Mouse (Mus musculus) adrenal gland, adult (tissue): ENCODE measurements around the gene Emx1.
A peak's percentile ranks its signal among the peaks of the same experiment; 100 is the strongest.
"Not testable (repeated sequence)": the region's sequence is repeated elsewhere in the genome, so short reads cannot be mapped to it uniquely, and the experiment has no call there.

Experiments used
- DNase-seq, 2 experiments: peaks; one replicate each; pipeline ENCODE4 v3.0.0; 2022 to 2023; ENCODE audit warnings: low spot score in 1 of 2; ENCODE audit not compliant: inconsistent age in 2 of 2

The Emx1 gene

DNA sequence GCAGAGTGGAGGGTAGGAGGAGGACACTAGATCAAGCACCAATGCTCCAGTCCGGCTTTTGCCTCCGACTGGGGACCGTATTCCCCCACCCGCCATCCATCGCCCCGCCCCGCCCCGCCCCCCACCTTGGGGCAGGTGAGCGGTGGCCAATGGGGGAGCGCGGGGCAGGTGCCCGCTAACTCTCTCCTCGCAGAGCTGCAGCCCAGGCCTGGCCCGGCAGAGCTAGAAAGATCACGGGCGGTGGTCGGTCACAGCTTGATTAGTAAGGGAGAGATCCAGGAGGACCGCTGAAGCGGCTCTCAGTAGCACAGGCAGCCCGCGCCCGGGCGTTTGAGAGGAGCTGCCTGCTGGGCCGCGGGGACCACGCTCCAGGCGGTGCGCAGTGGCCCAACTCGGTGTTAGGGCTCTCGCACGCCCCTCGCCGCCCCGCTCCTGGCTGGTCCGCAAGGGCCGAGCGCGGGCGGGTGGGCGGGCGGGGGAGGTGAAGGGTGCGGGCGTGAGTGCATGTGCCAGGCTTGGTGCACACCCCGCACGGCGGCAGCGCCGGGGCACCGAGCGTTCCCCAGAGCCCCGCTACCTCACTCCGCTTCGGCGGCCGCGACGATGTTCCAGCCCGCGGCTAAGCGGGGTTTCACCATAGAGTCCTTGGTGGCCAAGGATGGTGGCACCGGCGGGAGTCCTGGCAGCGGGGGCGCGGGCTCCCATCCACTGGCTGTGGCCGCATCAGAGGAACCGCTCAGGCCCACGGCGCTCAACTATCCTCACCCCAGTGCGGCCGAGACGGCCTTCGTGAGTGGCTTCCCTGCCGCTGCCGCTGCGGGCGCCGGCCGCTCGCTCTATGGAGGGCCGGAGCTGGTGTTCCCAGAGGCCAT, at the start of gene Emx1:
Emx1 (plus strand) TSS at position 99 of the 872 bp plus-strand sequence.
- DNase-seq: peak in 1 of 2 experiments; percentile 66

DNA sequence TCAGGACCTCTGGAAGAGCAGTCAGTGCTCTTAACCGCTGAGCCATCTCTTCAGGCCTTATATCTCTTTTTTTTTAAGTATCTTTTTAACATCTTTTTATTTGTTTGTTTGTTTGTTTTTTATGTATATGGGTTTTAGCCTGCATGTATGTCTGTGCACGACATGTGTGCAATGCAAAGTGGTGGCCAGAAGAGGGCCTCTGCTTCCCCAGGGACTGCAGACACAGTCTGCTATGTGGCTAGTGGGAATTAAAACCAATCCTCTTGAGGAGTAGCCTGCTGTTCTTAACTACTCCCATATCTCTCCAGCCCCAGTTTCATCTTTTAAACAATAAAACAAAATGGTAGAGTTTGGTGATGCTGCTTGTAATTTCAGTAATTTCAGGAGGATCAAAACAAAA, 47.7 kb upstream of the Emx1 start:
- DNase-seq: peak in 1 of 2 experiments; percentile 17

DNA sequence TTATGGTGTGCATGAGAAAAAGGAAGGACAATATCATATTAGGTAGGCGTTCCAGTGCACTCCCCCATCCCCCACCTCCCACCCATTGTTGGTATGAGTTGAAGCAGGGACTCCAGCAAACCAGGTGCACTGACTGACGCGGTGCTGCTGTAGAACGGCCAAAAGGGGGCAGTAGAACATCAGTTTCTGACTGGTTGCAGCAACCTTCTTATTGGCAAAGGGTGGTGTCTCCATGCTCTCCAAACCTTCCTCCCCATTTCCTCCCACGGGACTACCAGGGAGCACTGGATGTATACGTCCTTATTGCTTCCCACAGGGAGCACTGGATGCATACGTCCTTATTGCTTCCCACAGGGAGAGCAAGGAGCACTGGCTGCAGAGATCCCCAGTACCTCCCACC, 46.2 kb upstream of the Emx1 start:
- peak; percentile 54 to 85 for DNase-seq

DNA sequence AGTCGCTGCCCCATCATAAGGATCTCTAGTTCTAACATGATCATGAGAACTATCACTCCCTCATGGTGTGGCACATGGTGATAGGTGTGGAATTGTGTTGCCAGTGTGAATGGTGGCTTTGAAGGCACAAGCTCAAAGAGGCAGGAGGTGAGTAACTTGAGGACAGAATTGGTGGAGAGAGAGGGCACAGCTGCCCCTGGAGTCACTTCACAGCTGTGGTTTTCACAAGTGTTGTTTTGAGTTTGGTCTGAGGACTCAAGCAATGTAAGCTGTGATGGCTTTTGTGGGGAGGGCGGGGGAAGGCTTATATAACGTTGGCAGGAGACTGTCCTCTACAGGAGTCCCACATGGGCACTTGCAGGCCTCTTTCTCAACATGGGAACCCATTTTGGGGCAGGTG, 42.8 kb upstream of the Emx1 start:
- no peak for DNase-seq

DNA sequence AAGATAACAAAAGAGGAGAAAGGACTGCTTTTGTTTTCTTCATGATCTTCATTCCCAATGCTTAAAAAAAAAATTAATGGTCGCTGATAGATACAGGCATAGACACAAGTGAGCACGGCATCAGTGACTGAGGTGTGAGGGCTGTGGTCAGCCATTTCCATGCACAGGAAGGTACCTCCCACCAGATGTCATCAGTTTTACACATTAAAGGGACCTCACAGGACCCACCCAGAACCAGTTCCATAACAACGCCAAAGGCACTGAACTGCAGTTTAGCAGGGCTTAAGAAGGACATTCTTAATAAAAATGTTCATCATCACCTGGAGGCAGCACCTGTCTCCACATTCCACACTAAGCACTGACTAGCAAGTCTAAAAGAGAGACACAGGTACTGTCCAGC, 39.6 kb upstream of the Emx1 start:
- no peak for DNase-seq

DNA sequence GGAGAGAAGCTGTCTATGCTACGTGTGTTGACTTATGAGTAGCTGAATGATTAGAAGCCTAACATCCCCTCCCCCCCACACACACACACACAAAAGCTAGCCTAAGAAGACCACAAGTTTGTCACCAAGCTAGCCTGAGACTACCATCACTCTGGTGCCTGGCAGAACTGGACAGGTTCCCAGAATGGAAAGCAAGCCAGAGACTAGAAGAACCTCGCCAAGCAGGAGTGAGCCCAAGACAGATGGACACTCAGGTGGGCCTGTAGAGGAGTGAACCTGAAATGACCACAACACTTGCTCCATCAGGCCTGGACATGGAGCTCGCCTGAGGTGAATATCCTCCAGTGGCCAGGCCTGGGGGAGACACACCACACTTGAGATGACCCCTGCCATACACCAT, 36.9 kb upstream of the Emx1 start:
- no peak for DNase-seq

DNA sequence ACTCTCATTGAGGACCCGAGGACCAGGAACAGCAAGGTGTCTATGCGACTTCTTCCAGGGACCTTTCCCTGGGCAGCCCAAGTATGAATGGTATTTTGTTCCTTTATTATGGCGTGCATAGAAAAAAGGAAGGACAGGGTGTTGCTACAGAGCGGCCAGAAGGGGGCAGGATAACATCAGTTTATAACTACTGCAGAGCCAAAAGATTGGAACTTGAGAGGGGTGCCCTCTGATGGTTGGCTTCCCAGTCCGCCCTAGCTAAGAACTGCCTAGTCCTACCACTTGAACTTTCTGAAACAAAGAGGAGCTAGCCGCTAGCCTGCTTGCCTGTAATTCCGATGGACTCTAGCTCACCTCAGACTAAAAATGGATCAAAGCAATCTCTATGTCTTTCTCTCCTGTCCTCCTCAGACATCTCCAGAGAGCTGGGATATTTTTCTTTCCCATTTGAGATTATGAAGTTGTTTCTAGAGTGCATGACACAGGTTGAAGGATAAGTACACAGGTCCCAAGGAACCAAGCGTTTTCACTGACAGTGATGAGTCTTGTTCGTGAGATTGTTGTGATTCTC, 33.2 kb upstream of the Emx1 start:
- DNase-seq: peak; percentile 76 to 90

DNA sequence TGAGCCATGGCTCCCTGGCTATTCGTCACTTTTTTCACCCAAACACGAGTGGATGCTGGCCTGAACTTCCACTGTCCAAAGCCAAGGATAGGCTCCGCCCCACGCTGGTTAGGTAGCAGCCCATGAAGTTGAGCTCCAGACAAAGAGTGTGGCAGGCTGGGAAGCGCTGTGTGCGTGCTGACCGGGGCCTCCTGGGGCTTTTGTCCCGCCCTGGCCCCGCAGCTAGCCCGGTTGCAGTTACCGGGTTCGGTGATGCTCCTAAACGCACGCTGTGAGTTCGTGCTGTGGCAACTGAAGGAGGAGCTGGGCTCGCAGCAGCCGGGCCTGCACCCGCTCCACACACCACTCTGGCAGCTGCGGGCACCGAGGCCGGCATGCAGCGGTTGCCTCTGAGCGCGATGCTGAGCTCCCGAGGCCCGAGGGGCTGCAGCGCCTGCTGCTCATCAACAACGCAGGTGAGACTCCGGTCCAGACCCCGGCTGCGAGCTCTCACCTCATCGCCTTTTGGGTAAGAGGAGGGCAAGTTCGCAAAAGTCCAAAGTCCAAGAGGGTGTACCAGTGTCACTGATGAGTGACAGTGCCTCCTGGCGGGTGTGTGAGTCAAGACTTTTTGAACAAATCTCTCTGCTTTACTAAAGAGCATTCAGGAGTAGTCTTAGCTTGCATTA, 32.2 kb upstream of the Emx1 start:
- peak; percentile 42 to 82 for DNase-seq

DNA sequence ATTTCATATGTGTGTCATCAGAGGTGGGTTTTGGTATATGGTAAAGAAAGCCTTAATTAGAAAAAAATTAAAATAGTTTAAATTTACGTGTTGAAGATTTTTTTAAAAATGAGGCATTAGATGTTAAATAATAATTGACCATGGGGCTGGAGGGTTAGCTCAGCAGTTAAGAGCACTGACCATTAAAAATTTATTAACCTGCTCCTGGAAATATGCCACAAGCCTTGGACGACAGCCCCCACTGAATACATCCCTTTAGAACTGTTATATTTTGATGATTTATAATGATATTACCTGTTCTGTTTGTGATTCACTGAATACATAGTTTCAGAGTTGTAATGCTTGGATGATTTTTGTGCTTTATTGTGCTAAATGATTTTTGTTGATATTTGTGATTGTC, 30.7 kb upstream of the Emx1 start:
- not testable (repeated sequence) for DNase-seq

DNA sequence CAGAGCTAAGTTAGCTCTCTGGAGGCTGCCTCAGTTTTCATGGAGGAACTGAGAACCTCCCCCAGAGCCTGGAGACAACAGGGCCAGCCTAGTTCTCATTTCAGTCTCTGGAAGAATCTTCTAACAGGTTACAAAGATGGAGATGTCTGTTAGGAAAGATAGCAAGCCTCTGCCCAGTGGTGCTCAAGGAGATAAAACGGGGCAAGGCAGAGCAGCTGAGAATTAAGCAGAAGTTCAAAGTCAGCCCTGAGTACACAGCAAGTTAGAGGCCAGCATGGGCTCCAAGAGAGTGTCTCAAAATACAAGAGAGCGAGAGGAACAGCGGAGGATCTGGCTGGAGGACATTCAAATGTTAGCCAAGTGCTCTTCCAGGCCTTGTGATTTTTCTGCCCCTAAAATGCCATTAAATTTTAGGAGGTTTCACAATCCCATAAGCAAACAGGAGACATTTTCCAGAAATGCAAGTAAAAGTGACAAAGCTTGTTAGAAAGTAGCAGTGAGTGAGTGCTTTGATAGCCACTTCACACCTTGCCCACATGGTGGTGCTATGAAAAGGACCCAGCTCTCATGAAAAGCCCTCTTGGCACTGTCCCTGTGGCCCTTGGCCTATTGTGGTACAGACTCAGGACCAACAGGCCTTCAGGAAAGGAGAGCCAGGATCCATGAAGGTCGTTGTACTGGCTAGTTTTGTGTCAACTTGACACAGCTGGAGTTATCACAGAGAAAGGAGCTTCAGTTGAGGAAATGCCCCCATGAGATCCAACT, 29.0 kb upstream of the Emx1 start:
- peak in 1 of 2 experiments; percentile 36 for DNase-seq

DNA sequence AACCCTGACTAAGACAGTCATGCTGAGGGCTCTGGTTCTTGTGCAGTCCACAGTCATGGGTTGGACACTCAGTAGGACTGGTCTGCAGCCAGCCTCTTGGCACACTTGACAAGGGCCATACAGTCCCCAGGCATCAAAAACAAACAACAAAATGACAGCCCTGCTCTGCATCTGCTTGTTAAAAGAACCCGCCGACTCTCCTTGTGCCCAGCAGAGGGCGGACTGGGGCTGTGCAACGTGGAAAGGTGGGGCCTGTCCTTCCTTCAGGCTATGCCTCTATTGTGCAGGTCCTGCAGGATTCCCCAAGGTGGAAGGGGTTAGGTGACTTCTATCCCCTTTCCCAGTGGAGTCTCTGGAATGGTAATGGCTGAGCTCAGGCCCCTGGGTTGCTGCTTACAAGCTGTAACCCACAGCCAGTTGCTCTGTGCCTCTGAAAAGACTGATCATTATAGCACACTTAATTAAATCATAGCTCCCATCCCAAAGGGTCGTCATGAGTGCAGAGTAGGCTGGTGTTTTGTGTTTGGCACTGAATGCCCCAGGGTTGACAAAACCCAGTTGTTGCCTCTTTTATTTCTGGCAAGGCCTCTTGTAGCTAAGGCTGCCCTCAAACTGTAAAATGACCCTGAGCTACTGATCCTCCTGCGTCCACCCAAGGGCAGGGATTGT, 28.0 kb upstream of the Emx1 start:
- peak; percentile 51 to 78 for DNase-seq

DNA sequence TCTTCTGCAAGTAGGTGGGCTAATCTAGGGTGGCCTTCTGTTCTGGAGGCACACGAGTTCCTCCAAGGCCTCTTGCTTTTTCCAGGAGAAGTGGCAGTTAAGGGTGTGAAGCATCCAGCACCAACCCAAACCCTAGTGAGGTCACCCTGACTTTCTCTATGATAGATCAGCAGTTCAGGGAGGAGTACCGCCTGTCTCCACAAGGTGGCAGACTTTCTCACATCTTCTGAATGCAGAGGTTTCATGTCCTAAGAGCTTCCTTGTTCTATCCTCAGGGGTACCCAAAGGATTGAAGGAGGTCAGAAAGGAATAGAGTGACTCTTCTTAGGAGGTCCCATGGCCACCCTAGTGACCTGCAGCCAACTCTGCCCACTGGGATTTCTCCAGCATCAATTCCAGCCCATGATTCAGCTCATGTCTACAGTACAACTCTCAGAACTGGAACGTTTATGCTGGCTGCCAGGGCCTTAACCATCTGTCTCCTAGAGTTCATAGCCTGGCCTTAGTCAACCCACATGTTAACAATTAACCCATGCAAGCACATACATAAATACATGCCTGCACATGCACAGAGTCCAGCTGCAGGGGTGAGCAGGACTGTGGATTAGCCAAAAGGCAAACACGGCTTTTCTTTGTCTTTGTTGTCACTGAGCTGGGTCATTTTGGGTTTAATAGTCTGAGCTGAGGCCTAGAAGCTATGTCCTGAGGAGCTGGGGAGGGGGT, 26.9 kb upstream of the Emx1 start:
- DNase-seq: peak; percentile 62 to 91

DNA sequence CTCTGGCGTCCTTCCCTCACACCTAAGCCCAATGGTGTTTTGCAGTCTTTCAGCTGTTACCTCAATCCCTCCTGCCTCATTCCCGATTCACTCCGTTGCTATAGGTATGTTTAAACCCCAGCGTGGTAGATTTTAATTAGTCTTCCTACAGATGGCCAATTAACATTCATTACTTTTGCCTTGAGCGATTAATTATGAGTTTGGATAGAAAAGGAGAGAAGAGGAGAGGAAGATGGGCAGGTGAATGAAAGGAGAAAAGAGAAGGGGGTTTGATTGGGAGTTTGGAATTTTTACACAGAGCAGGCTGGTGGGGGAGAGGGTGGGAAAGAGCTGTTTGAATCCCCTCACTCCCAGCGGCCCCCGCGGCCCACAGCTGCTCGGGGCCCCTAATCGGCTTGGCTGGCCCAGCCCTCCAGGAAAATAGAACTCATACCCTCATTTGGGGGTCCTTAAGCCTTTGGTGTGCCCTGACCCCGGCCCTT, 21.8 kb upstream of the Emx1 start:
- DNase-seq: no peak

DNA sequence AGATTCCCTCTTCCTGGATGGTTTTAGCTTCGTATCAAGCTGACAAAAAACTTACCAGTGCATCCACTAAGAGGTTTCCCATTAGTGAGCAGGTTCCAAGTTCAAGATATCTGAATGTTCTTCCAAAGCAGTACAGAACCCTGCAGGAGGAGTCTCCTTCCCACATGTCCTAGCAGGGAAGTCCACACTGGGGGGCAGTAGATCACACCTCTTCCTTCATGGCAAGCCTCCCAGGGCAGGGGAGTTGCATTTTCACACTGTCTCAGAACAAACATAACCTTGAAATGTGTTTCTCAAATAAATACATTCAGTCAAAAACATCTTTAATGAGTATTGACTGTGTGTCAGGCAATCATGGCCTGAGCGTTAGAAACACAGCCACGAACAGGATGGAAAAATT, 7.7 kb upstream of the Emx1 start:
- no peak for DNase-seq

DNA sequence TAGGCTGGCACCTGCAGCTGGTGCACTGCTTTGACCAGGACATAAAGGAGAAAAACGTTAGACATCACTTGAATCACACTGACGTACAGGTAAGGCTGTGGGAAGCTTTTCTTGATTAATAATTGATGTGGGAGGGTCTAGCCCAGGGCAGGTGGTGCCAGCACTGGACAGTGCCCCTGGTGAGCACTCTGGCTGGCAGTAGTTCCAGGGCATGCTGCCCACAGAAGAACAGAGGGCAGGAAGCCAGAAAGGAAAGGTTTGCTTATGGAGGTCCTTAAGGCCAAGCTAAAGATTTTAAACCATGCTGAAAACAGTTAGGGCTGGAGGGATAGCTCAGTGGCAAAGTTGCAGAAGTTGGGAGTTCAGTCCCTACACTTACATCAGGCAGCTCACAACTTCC, 7.2 kb upstream of the Emx1 start:
- DNase-seq: no peak

DNA sequence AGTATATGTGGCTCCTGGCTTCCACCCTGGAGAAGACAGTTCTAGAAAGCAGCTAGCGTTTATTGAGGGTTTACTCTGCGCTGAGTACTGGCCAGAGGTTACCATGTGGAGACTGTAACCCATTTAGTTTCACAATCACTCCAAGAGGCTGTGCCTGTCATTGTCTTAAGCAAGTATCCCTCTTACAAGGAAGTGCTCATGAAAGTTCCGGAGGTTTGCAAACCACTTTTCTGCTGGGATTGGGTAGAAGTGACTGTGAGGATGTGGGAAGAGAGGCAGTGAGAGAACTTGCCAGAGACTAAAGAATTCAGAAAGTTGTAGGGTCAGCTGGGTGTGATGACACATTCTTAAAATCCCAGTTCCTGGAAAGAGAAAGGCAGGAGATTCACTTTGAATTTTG, 3.3 kb upstream of the Emx1 start:
- DNase-seq: no peak

DNA sequence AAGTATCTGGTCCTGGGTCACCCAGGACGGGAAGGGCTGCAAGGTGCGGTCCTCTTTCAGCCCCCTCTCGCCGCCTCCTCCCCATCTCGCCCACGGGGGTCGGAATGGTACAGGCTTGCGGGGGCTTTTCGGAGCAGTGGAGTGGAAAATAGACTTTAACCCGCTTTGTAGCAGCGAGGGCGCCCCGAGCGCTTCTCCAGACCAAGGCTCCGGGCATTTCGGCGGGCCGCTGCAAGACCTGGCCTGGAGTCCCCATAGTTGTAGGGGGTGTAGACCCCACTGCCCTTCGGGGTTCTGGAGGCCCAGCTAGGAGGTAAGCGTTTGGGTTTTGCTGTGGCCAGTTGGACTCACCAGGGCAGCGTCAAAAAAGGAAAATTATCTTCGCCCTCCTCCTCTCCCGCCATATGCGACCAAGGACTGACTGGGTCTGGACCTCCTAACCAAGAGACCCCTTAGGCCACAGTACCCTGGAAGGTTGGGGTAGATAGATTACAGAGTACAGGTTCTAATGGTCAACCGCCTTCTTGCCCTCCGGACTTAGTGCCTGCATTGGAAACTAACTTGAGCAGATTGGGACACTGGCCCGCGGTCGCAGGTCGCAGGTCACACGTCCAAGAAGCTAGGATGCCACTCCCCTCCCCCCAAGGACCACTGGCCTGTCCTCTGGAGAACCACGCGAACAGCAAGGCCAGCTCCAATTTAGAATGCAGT, 1.1 kb upstream of the Emx1 start:
- DNase-seq: peak in 1 of 2 experiments; percentile 29

DNA sequence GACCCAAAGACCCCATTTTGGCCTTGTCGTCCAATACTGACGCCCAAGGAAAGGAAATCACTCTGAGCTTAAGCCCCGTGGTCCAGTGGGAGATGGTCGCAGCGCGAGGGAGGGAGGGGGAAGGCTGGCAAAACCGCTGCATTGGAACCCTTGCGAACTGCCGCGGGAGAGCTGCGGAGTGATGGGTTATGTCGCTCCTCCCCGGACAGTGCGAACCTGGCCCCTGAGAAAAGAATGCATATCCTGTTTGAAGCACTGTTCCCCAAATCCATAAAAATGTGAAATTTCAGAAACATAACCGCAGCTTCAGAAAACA, 536 bp upstream of the Emx1 start:
- DNase-seq: no peak

DNA sequence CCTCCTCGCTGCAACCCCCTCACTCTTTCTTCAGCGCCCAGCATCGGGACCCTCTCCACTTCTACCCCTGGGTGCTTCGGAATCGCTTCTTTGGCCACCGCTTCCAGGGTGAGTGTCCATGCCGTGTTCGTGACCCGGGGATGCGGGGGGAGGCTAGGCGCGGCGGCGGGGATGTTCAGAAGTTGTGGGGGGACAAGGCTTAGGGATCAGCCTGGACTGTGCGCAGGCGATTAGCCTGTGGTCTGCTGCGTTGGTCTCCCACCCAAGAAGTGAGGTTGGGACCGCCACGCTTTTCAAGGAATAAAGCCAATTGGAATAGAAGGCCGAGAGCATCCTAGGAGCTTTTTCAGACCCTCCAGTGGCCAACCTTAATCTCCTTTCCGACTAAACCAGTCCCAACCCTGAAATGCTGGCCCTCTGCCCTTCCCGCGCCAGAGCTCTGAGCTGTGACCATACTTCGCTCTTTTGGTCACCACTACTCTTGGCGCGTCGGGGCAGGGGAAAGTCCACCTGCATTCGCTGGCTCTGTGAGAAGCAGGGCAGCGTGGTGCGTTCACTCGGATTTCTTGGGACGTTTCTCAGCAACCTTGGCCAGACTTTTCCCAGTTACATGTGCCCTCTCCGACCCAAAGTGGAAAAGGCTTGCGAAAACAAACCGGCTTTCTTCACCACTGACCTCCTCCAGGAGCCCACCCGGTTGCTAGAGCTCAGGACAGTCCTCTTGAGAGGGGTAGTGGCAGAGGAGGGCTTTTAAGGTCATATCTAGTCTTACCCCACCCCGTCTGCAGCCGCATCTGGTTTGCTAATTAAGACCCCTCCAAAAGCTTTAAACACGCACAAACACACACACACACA, 1.2 kb downstream of the Emx1 start:
- DNase-seq: peak in 1 of 2 experiments; percentile 28
